Mouse (Mus musculus) adipocyte (in vitro differentiated cells): ENCODE results near the gene Sntg2.

Experiments used
- DNase-seq: peaks from one replicate; pipeline ENCODE4 v3.0.0-alpha.2; 2016; ENCODE audit warnings: low spot score

Sntg2 gene

DNA sequence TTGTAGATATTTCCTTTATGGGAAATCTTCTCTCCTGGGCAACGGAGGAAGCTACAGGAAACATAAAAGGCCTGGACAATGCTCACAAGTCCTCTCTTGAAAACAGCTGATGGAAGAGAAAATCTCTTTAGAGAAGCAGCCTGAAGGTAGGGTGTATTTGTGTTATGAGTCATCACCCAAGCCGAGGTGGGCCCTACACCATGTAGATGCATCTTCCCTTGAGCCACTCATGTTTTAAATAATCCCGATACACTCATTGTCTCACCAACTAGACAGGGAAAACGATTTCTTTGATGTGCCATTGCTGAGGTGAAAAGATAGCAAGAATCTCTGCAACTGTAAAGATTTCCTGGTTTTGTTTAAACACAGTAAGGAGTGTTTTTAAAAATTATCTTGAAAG, 89.4 kb downstream of the Sntg2 start:
- DNase-seq: no peak

DNA sequence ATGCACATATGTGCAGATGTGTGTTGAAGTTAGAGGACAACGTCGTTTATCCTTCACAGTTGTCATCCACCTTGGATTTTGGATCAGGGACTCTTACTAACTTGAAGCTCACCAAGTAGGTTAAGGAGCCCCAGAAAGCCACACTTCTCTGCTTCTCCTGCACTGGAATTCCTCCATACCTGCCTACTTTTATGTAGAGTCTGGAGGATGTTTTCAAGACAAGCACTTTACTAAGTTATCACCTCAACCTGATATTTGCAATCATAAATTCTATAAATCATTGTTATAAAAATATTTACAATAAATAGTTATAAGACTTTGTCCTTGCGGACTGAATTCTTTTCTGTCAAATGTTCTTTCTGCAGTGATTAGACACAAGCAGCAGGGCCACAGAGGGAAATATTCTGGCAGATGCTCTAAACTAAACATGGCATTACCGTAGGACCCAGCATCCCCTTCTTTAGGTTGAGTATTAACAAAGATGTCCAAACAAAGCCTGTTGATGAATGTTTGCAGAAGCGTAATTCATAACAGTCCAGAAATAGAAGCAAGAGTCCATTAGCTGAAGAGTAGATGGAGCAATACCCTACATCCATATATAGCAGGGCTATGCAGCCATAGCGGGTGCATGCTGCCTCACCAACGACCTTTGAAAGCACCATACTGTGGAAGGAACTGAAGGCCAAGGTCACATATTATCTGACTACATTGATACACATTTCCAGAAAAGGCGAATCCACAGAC, 100.8 kb downstream of the Sntg2 start:
- DNase-seq: no peak

DNA sequence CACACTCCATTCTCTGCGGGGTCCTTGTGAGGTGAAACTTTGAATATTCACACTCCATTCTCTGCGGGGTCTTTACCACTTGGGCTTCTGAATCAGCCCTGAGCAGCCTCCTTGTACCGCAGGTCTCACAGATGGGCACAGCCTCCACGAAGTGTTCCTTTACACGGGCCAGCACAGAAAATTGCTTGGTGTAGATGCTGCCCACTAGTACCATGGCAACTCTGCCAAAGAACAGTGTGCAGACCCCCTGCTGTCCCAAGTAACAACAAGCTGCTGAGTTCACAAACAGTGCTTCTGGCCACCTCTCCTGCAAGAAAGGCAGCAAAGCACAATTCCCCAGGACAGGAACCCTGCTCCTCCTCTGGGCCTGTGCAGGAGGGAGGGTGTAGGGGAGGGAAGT, 109.0 kb downstream of the Sntg2 start:
- DNase-seq: no peak

DNA sequence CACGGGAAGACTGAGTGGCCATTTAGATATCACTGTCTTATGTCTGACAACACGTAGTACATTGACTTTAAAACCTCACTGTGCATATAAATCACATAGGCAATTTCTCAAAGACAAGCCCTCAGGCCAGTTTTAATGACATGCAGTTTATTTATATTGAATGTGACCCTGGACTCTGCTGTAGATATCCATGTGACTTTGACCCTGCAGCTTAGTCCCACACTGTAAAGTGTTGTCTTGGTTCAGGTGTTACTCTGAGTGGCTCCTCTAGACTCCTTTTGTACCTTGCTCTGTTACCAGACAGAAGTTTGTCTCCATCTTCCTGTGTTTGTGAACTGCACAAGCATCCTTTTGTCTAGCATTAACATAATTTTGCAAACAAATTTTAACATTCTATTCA, 112.0 kb downstream of the Sntg2 start:
- no peak for DNase-seq

DNA sequence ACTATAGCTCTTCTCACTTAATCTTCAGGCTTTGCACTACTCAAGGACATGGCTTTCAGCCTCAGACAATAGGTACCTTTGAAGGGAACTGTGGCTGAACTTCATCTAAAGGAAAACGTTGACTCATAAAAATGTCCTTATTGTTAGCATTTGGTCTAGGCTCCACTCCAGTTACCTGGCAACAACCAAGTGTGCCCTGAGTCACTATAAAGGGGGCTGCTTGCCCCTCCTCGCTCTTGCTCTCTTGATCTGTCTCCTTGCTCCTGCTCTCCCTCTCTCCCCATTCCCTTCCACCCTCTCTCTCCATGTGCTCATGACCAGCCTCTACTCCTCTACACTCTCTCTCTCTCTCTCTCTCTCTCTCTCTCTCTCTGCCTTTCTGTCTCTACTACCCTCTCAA, 114.5 kb downstream of the Sntg2 start:
- no peak for DNase-seq

DNA sequence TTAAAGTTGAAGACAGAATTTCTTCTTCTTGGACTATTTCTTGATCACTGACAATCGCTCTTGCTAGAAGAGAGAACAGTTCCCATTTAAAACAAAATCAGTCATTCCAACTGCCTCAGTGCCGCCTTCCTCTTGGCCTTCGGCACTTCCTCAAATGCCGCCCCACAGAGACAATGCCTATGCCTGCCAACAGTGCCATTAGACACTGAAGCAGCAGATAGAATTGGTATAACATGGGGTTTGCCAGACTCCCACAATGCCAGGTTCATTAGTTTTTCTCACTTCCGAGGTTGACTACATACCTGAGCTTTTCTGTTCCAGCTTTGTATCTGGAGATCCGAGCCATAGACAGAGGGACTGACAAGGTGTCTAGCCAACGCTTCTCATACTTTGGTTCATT, 115.5 kb downstream of the Sntg2 start:
- DNase-seq: no peak

DNA sequence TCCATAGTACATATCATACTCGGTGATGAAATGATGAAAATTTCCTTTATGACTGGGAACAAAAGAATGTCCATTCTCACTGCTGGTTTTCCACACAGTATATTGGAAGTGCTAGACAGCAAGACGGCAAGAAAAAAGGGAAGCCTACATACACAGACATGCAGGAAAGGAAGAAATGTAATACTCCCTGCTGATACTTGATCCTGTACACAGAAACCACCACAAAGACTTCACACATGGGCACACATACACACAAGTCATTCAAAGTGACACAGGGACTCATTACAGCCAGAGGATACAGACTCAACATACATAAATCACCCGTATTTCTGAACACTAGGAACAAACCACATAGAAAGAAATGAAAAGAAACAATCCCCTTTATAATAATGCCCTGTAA, 117.0 kb downstream of the Sntg2 start:
- no peak for DNase-seq

DNA sequence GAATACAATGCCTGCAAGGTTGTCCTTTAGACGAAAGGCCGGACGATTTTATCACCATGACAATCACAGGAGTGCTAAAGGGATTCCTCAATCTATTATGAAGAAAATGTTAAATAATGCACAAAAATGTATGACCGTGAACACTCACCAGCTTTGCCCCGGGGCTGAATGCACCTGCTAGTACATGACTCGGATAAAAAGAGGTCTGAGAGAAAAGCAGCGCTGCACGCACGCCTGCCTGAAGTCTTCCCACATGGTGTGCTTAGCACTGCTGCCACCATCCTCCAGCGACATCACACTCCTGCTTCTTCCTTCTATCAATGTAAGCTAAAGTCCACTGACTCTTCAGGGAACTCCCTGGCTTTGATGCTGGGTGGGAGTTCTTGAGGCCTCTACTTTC, 118.6 kb downstream of the Sntg2 start:
- no peak for DNase-seq

DNA sequence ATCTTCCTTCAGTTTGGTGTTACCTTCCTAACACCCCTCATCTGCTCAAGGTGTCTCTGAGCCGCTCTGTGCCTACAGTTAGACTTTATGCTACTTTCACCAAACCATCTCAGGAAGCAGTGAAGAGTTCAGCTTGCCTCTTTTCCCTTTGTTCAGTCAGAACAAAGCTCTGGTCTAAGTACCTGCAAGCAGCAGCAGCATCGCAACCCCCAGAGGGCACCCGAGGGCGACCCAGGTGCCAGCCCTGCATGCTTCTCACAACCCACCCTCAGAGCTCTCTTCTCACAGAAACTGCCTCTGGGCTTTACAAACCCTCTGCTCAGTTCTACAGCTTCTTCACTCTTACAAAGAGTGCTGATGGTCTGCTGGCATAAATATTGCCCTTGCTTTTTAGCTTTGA, 120.8 kb downstream of the Sntg2 start:
- no peak for DNase-seq

DNA sequence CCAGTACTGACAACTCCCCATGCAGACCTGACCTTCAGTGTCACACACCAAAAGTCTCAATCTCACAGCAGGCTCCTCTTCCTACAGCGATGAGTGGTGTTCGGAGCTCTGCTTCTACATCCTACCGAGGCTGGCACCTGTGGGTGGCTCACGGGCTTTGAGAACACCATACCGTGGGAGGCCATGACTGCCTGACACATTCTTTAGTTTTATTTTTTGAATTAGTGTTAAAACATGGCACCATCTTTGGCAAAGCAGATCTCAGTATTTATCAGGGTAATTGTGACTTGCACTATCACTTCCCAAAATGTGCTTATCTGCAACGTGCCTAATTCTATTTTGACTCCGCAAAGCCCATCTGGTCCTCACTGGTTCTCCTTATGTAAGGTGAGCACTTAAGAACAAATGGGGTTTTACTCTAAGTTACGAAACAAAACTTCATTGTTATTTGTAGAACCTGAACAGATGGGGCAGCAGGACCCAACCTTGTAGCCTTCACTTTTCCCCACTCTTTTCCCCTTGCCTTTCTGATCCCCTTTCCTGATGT, 121.8 kb downstream of the Sntg2 start:
- no peak for DNase-seq

DNA sequence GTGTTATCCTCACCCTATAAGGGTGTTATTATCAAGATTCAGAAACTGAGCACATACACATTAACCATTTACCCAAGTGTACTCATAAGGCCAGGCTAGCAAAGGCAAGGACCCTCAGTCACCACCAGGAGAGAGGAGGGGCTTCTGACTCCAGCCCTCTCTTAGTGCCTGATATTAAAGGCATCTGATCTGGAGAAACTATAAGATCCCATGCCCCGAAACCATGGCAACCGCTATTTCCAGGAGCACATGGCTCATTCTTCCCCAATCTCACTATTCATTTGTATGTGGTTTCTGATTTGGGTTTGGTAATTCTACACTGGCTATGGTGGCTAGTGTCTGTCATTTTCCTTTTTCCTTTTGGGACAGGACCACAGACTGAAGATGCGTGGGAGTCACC, 124.1 kb downstream of the Sntg2 start:
- no peak for DNase-seq

DNA sequence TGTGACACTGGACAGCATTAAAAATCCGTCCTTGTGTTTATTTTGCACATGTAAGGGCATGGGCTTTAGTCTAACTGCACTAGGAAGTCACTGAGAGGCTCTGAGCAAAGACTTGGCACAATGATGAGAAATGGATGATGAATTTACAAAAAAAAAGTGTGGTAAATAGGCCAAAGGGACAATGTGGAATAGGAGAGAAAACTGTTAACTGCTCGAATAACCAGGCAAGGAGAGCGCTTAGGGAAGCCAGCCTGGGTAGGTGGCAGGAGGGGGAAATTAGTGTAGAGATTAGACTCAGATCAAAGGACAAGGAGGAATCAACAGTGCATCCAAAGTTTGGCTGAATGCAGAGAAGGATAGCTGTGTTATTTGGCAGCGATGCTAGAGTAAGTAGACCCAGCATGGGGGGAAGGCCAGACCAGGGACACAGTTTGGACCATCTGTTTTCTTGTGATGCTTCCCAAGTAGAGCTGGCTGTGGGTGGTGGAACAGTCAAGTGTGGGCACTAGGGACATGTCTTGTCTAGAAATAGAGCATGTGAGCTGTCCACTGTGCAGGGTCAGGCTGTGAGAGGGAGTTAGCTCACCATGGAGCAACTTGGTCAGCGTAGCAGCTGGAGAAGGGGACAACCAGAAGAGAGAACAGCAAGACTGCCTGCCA, 126.8 kb downstream of the Sntg2 start:
- DNase-seq: no peak

DNA sequence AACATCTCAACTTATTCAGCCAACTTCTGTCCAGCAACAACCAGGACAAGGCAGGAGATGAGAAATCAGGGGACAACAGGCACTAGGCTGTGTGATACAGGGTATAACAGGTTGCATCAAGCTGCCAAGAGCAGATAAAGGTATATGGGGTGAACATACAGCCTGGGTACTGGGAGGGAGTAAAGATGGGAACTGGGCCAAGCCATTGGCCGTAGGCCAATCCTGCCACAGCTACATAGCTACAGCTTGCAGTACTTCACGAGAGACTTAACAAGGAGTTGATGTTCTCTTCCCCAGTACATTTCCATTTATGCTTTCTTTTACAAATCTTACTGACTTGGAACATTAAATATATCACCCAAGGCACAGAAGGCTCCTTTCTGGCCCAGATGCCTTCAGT, 129.0 kb downstream of the Sntg2 start:
- no peak for DNase-seq

DNA sequence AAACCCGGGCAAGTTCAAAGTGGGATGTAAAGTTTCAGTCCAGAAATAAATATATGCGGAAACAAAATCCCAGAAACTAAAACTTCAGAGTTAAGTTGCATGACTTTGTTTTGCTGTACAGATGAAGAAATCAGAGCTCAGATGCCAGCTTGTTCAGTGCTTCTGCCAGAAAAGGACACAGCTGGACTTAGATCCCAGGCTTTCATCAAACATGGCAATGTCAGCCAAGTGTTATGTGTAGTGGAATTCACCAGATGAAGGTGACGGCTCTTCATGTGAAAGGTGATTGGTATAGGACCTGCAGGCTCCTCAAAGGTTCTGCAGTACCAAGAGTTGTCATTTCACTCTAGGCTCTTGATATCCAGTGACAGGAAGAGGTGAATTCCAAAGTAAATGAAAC, 132.3 kb downstream of the Sntg2 start:
- no peak for DNase-seq

DNA sequence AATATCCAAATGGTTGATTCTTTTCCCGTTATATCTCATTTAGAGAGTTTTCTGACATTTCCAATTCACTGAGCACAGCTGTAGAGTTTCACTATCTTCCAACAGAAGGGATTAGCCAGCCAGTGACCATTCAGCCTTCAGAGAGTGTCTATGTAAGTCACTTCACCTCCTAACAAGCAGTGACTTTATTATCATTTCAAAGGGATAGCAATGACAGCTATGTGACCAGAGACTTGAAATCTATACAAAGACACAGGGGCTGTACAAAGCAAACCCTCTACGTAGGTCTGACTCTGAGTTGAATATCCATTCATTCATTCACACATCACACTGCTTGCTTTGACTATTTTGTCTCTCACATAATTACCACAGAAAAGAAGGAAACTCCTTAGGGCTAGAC, 138.2 kb downstream of the Sntg2 start:
- no peak for DNase-seq

DNA sequence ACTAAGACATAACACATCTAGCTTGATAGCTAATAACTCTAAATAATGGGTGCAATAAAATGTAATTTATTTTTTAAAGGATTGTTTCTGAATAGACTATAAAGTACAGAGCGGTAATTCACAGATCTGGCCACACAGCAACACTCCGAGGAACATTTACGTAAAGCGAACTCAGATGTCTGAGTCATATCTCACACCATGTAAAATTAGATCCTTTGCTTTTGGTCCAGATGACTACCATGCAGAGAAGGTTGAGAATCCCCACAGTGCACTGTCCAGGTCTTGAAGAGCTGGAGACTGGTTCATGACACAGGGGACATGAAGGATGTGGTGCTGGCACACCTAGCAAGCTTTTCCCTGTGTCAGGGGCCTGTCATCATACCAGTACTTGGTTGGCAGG, 145.2 kb downstream of the Sntg2 start:
- DNase-seq: no peak

DNA sequence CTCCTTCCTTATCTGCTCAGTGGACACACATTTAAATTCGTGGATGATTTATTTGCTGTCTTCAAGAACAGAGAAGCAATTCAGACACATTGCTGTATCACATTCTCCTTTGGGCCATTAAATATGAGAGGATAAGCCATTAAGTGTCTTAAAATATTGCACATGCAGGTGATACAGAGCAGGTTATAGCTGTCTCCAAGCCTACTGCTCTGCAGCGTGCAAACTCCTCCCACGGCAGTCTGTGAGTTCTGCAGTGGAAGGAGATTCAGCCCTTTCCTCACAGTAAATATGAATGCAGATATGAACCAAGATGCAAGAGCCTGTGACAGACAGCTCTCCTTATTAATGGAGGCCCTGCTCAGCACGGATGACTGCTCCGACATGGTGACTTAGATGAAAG, 146.9 kb downstream of the Sntg2 start:
- DNase-seq: no peak

DNA sequence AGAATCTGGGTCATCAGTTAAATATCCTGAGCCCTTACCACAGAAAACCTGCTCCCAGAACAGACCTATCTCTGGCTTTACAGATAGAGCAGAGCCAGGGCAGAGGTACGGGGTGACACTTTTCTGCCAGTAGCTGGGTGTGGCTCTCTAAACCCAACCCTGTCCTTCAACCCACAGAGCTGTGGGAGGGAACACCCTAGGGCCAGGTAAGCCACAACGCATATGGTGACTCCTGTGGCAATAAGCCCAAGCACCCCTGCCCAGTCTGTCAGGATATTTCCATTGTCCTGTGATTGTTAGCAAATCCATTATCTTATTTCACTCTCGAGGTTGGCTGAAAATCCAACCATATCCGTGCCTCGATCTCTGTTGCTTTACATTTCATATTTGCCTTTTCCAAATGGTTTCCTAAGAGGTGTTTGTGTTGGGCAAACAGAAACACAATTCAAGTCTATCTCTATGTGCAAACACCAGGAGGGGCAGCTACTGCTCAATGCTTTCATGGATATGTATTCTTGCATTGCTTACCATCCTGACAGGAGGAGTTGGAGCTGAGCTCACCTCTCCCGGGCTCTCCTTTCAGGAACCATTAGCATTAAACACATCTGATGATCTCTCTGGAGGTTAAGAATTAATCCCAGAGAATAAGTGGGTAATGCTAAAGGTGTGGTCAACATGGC, 156.3 kb downstream of the Sntg2 start:
- DNase-seq: no peak

DNA sequence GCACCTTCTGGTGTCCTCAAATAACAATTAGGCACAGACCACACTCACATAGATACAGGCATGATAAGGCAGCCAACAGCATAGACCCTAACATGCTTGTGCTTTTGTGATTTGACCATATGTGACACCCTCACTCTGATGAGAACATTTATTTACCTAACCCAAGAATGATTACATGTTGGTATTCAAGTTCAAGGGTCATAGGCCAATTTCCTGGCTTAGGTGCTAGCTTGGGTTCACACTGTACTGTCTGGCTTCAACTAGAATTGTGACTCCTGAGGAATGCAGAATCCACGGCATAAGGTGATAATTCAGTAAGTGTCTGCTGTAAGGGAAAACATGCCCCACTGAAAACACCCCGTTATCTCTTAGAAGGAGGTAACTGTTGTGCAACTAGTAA, 158.4 kb downstream of the Sntg2 start:
- no peak for DNase-seq

DNA sequence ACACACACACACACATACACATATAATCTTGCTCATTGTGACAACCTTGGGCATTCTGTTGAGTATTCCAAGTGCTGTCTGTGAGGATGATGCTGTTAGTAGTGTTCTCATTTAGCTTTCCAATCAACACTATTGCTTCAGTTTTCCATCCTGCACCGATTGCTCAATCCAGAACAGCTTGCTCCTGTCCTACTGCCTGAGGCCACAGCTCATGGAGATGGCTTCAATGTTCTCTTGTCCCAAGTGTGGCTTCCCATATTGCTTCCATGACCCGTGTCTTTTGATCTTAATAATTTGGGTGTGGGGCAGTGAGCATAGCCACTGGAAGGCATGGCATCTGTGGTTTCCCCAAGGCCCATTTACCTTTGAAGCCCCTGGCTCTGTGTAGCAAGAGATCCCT, 162.8 kb downstream of the Sntg2 start:
- DNase-seq: no peak

DNA sequence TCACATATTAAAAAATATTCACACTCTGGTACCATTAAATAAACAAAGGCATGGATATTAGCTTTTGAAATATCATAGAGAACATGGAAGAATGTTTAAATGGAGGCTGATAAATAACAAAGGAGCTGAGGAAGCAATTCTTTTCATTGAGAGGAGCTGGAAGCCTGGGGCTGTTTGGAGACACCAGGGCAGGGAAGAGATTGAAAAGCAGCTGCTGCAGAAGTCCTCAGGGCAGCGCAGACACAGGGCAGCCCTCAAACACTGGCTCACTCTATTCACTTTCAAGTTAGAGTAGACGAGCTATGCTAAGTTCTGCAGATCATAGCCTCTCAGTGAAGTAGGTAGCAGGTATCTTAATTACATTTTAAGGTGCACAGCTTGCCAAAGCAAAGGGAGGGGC, 164.6 kb downstream of the Sntg2 start:
- DNase-seq: no peak

DNA sequence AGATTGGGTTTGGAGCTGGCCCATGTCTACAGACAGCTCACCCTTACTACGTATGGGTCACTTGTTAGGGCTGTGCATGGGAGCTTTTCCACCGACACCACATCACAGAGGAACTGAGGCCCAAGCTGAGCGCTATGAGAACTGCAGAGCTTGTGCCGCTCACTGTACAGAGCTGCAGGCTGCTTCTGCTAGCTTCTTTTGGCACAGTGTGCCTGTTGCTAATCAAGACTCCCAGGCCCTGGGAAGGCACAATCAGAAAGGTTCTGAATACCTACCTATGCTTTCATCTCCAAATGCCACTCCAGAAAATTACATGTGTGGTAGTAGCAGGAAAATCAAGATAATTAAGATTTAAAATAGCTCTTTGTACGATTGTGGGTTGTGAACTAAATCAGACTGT, 165.1 kb downstream of the Sntg2 start:
- DNase-seq: no peak

DNA sequence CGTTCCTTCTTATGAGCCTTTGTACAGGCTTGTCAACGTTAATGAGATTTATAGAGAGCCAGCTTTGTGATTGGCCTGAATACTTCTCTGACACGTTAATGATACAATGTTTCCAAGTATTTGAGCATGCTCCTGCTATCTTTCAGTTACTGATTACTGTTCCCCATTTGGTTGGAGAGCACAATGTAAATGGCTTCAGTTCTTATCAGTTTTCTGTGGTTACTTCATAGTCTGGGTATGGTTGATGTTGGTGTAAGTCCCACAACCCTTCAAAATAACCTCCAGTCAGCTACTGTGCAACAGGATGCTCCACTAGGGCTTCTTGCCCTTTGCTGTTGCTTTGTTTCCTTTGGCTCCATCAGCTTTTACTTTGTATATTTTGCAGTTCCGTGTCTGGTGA, 168.7 kb downstream of the Sntg2 start:
- DNase-seq: no peak
